Mouse (Mus musculus): ENCODE data around the gene Has3.
A peak's percentile ranks its signal among the peaks of the same experiment; 100 is the strongest.

DNA sequence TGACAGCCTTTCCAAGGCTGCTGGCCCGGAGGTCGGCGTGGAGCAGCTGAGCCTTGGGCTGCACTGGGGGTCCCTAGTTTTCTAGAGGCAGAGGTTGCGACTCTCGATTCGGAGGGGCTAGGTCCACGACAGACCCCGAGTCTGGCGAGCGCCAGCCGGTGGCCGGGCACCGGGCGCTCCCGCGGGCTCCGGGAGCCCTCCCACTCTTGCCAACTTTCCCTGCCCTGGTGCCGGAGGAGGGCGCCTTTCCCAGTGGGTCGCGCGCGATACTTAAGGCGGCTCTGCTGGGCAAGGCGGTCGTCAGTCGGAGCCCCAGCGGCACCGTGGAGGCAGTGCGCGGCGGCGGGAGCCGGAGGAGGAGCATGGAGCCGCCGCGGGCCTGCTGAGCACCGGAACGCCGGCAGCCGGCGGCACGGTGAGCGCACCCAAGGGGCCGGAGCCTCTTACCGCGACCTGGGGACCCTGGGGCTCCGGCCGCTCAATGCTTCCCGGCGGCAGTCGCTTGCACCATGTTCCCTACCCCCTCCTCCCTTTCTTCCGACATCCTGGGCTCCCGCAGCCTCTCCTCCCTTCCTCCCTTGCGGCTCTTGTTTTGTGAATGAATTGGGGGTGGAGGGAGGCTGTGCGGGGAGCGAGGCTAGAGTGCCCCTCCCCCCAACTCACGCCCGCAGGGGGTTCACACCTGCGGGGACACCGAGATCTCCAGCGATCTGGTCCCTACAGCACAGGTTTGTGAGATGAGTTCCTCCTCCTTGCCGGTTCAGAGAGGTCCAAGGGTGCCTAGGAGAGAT lies 690 bp downstream of the Has3 start:
- TF ChIP-seq CTCF (IDR thresholded peaks at IDR 0.05; ENCODE audit: low read depth) = peak; percentile 61
- no peak for TF ChIP-seq EP300 (optimal IDR thresholded peaks at IDR 0.05)

Data from stomach, postnatal 0 days (tissue).